Mouse (Mus musculus): ENCODE results near the gene Anks1. TPM values are rescaled to one million over a fixed set of nuclear protein-coding genes. Genes with fewer than 3 reads are reported as not detected.
"Not testable (repeated sequence)": the region's sequence is repeated elsewhere in the genome, so short reads cannot be mapped to it uniquely, and the experiment has no call there.

Gene Anks1
- polyA plus RNA-seq, 1 experiment: 45.2 TPM

DNA sequence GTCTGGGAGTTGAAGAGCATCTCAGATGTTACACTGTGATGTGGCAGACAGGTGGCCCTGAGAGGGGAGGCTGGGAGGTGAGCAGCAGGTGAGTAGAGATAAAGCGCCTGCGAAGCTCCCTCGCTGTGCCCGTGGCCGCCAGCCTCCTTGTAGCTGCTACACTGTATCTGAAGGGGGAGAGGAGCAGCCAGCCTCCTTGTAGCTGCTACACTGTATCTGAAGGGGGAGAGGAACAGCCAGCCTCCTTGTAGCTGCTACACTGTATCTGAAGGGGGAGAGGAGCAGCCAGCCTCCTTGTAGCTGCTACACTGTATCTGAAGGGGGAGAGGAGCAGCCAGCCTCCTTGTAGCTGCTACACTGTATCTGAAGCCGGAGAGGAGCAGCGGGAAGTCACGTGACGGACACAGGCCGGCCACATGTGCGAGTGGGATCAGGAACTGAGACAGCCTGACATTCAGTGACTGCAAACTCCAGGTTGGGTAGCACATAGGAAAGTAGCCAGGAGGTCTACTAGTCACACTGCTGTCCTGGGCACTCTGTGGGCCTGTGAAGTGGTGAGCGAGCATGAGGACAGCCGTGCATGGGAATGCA, 90.7 kb downstream of the Anks1 start:
- DNase-seq (ENCODE audit: low spot score): not testable (repeated sequence)

DNA sequence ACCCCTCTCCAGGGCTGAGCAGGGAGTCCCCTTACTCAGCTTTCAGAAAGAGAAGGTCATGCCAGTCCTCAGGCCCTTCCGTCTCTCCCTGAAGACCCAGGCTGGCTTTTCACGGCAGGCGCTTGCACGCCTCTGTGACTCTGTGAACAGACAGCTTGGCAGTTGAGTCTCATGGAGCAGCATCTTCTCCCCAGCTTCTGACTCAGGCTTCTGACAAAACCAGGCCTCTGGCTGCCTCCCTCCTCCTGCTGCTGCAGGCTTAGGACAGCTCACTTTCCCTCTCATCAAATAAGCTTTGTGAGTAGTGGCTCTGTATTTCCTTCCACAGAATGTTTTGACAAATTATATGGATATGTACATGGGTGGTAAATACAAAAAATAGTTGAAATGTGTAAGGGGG, 91.3 kb downstream of the Anks1 start:
- DNase-seq (ENCODE audit: low spot score): no peak

DNA sequence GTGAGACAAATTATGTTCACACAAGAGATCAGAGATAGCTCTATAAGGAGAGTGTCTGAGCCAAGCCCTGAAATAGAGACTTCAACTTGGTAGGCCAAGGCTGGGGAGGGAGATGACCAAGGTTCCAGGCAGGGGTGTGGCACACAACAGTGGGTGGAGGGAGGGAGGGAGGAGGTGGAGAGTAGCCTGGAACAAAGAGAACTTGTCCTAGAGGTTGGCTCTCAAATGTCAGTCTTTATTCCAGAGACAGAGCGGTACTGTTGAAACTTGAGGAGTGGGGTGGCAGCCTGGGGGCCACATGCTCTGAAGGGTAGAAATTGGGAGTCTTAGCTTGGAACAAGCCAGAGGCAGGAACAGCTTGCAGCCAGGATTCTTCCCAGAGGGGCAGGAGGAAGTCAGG, 91.7 kb downstream of the Anks1 start:
- DNase-seq (ENCODE audit: low spot score): no peak

DNA sequence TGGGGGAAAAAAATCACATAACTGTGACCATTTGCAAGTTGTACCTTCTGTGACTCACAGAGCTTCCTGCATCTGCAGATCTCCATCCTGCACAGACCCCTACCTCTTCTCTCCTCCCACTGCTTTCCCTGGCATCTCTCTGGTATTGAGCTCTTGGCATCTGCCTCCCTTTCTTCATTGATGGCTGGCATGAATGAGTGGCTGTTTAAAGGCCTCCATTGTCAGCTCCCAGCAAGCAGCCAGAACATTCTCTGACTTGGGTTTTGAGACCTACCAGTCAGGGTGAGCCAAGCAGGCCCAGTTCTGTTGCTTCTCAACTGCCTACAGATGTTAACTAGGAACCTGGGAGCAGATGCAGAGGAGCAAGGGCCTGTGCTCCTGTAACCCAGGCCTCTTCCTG, 96.3 kb downstream of the Anks1 start:
- DNase-seq (ENCODE audit: low spot score): no peak

DNA sequence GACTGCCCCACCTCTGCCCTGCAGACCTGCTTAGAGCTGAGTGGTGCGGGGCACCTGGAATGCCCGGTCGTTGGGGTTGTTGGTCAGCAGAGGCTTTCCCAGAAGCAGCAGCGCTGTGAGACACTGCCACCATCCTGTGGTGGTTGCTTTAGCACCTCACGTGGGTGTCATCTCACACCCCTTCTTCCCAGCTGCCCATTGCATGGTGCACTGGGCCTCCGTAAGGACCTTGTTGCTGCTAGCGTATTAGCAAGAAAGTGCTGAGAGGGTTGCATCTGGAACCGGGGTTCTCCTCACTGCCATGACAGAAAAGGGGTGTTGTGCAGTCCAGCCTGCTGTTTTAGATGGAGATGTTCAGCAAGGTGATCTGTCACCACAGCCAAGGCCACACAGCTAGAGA, 97.1 kb downstream of the Anks1 start:
- DNase-seq (ENCODE audit: low spot score): no peak

DNA sequence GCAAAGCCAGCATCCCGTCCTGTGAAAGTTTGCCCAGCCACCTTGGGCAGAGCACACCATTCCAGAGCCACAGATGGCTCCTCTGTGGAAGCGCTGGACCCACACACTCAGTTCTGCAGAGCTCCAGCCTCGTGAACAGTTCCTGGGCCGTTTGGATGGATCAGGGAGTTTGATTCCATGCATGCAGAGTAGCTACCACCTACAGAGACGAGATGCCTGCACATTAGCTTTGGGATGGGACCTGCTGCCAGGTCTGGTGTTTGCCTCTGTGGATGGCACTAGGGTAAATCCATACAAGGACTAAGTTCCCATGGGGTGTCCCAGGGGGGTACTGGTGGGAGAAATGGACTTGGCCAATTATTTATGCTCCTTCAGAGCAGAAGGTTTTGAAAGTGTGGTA, 97.5 kb downstream of the Anks1 start:
- no peak for DNase-seq (ENCODE audit: low spot score)

DNA sequence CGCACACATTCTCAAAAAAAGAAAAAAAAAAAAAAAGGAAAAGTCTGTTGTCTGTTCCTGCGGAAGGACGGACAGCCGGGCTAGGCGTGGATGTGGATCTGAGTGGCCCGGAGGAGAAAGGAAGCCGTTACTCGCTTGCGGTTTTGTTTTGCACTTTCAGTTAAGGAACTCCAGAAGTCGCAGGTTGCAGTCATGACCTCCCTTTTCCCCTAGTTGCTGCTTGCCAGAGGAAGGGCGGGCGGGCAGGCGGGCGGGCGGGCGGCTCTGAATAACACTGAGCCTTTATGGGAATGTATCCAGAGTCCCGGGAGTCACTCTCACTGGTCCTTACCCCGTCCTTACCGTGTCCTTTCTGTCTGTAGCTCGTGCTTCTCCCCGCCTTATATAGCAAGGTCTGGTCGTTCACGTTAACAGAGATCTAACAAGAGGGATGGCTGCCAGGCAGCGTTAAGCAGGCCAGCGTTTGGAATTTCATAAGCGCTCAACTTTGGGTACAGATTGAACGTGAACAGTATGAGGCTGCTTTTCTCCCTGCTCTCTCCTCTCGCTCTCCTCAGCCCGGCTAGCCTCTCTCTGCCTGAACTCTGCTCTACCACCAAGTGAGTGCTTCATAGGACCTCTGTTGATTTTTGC, 98.2 kb downstream of the Anks1 start:
- DNase-seq (ENCODE audit: low spot score): no peak

DNA sequence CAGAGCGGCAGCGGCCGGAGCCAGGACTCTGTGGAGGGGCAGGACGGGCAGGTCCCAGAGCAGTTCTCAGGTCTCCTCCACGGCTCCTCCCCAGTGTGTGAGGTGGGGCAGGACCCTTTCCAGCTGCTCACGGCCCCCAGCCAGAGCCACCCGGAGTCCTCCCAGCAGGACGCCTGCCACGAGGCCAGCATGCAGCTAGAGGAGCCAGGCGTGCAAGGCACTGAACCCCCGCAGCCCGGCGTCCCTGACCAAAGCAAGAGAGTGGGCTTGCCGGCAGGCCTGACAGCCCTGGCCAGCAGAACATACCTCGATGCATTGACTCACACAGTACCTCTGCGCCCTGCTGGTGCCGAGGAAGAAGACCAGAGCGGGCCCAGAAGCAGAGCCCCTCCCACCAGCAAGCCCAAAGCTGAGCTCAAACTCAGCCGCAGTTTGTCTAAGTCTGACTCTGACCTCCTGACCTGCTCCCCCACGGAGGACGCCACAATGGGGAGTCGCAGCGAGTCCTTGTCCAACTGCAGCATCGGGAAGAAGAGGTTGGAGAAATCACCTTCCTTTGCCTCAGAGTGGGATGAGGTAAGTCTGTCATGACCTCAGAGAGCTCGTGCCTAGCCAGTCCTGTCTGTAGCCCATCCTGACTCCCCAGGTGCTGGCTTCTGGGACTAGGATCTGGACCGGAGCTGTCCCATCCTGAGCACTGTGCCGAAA, 98.9 kb downstream of the Anks1 start:
- DNase-seq (ENCODE audit: low spot score): no peak

DNA sequence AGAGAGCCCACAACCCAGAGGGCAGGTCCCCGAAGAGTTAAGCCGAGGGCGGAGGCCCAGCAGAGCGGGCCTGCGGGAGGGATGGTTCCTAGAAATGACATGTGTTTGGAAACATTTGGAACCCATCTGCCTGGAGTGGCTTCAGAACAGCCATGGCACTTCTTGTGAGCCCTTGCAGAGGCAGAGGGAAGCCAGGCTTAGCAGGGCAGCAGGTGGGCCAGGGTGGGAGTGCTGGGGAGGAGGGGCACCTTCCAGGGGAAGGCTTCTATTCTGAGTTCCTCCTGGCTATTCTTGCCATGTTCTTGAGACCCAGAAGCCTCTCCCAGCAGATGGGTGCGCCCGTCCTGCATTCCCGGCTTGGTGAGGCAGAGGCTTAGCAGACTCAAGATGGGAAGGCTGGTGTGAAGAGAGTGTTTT, 99.5 kb downstream of the Anks1 start:
- no peak for DNase-seq (ENCODE audit: low spot score)

DNA sequence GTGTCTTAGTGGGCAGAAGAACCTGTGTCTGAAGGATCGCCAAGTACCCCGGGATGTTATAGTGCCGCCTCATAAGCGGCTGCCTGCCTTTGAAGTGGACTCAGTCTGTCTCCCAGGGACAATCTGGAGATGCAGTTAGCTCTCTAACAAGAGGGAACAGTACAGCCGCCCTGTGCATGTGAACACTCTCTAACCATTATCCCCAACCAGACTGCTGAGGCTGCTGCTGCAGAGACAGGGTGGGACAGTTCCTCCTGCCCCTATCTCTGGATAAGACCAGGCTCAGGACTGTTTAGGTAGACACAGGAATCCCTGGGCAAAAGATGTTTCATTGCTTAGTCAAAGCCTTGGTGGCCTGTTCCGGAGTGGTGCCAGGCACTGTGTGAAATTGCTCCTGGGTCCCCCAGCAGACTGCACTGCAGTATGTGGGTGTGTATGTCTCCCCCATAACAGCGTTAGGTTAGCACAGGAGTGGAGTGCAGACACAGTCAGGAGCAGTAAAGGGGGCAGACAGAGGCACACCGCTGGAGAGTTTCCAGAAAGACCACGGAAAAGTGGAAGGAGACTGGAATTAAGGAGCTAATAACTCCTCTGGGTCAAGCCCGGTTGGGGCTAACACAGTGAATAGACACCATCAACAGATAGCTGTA, 100.1 kb downstream of the Anks1 start:
- DNase-seq (ENCODE audit: low spot score): no peak

DNA sequence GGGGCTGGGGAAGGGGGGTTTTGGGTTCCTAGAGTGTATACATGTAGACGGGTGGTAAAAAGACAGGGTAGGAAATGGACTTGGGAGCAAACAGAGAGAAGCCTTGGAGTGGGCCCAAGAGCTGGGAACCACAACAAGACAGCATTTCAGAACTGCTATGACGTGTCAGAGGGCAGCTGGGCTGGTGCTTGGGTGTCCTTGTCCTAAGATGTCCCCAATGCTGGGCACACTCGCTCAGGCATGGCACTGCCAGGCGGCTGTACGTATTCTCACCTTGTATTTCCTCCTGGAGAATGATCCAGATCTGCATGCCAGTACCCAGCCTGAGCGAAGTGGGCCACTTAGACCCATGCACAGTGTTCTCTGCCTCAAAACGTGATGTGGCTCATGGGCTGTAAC, 100.6 kb downstream of the Anks1 start:
- DNase-seq (ENCODE audit: low spot score): no peak

DNA sequence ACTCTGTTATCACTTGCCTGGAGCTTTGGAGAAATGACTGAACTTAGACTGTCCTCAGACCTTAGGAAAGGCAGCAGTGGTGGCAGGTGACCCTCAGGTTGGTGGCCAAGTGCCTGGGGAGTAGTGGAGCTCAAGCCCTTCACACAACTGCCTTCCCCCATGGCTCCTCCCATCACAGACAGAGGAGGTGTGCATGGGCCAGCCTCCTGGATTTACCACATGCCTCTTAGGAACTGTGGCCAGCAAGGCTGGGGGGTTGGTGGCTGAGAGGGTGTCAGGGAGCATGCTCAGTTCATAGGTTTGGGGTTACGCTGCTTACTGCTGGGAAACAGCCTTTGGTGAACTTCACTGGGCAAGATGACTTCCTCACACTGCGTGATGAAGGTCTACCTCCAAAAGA, 101.8 kb downstream of the Anks1 start:
- DNase-seq (ENCODE audit: low spot score): no peak

DNA sequence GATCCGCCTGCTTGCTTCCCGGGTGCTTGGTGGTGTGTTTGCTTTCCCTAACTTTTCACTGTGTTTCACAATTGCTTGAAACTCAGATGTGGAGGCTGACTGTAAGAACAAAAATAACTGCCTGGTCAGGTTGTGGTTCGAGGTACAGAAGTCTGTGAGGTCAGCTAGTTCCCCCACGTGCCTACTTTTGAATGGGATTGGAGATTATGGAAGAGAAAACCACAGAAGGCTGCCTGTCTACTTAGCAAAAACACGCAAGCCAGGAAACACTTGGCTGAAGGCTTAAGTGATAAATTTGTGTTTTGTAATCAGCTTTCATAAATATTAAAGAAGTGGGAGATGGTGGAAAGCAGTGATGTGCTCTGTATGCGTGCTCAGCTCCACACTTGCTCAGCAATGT, 103.7 kb downstream of the Anks1 start:
- no peak for DNase-seq (ENCODE audit: low spot score)

DNA sequence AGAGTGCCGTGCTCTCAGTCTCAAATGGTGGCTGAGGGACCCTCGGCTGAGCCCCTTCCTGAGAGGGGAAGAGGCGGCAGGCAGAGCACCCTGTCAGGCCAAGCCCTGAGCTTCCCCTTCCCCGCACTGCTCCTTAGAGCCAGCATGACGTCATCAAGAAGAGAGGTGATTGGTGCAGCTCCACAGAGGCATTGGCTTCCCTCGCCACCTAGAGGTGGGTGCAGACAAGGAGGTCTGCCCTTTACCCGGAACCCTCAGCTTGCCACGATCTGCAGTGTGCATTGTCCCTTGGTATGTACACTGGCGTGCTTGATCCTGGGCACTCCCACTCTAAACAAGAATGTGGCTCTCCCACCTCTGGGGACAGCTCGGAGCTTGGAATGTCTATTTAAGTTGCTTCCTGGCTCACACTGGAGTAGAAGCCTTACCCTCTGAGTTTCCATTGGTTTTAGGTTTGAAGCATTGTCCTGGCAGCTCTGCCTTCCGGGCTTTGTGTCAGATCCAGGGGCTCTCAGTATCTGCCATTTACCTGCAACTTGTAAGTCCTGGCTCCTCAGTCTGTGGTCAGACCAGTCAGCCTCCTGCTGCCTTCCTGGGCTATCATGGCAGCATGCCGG, 104.3 kb downstream of the Anks1 start:
- DNase-seq (ENCODE audit: low spot score): no peak

DNA sequence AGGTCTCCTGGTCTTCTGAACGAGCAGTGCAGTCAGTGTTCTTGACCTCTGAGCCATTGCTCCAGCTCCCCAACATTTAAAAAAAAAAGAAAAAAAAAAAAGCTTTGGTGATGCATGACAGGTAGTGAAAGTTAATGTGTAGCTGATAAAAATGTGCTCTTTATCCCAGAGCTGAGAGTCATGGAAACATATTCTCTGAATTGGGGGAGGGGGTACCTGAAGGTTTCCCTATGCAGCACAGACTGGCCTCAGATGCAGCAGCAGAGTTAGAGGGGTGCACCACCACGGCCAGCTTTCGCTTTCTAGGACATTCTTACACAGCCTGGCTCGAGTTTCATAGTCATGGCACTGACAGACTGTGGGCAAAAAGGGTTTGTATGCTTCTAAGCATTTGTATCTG, 105.3 kb downstream of the Anks1 start:
- no peak for DNase-seq (ENCODE audit: low spot score)

DNA sequence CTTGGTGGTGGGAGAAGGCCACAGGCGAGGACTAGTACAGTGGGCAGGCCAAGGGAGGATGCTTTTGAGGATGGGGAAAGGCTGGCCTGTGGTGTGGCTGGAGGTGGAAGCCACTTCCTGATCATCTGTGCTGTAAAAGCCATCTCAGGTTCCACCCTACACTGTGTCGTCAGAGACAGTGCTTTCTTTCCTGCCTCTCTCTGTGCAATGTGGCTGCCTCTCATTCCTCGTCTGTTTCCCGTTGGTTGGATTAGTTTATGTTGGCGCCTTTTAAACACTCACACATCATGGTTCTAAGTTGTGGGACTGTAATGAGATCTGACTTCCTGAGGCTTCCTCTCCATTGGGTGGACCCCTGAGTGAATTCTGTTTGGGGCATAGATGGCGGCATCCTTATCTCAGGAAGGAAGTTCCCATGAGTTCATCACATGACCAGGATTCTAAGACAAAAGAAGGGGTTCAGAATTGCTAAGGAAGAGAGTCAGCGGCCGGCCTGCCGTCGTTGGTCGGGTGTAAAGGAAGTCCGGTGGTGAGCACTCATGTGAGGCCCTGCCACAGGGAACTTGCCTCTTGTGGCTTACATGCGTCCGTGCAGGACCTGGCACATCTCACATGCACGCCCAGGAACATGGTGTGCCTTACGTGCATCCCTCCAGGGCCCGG, 106.1 kb downstream of the Anks1 start:
- DNase-seq (ENCODE audit: low spot score): no peak

DNA sequence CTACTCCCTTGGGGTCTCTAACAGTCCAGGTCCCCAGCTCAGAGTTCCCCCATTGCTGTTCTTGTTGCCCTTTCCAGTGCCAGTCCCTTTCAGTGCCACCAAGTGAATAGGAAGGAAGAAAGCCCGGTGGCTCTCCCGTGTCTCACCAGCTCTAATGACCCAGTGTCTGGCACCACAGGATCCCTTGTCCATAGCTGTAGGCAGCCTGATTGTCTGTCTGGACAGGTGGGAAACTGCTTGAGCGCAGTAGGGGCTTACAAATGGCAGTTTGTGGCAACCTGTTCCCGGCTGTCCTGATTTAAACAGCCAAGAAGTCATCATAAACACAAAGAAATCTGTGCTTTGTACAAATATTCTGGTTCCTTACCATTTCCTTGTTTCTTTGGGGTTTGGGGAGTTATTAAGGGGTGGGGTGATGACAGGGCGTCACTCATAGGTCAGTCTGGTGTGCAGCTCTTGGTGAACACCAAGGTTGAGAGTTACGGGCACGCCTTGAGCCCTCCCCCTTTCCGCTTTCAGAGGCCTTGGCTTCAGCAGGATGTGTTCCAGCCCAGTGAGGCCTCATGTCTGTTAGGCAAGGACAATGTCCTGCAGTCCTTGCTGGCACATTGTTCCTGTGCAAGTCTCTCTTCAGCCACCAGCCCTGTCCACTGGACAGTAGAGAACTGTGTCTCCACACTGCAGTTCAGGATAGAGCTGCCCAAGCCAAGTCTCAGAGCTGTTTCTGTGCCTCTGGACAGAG, 107.1 kb downstream of the Anks1 start:
- no peak for DNase-seq (ENCODE audit: low spot score)

DNA sequence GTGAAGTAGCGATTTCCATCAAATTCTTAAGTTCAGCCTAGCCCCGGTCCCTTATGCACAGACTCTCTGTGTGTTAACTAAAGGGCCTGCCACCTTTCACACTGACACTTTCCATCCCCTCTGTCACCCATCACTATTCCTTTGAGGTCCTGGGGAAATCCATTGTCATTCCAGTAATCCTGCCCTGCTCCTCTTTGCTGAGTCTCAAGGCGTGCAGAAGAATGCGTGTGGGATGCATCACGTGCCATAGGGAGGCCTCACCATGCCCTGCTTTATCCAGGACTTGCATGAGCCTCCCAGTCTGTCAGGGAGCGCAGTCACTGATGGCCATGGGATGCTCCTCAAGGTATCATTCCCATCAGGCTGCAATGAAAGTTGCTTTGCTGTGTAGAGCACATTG, 109.2 kb downstream of the Anks1 start:
- no peak for DNase-seq (ENCODE audit: low spot score)

DNA sequence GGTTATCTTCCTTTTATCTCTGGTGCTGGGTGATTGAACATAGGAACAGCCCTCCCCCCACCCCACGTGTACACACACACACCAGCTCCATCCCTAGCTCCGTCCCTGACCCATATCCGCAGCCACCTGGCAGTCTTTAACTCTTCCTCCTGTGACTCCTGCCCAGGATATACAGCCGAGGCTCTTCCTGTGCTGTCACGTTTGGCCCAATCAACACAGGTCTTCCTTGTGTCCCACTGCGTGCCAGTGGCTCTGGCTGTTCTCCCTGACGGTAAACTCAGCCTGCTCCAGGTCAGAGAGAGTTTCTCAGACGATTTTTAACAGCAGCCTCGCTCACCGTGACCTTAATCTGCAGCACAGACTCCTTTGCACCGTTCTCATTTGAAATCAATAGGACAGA, 109.7 kb downstream of the Anks1 start:
- DNase-seq (ENCODE audit: low spot score): no peak

DNA sequence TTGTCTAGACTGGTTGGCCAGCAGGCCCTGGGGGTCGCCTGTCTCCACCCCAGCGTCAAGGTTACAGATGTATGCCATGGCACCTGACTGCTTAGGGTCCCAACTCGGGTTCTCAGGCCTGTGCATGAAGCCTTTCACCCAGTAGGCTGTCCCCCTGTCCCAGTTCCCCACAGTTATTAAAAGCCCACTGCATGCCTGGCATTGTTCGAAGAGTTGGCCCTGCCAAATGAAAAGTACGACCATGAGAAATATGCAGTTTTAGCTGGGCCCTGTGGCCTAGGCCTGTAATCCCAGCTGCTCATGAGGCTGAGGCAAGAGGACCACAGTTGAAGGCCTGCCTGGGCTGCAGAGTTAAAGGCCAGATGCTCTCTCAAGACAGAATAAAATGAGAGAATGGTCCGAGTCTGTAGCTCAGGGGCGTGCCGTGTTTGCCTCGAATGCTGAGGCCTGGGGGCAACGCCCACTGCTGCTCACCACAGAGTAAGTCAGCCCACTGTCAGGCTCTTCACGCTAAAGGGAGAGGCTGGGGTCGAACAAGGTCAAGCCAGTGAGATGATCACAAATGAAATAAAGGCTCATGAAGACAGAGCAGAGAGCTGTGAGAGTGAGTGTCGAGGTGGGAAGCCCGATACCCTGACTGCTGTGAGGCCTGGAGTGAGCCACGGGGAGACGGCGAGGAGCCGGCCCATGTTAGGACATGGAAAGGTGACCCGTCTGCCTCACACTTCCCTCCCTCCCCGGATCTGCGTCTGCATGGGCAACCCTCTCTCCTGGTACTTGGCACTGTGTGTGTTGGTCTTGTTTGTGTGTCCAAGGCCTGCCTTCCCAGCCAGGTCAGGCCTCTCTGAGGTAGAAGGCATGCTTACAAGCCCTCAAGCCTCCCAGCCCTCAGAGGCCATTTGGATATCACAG, 110.9 kb downstream of the Anks1 start:
- no peak for DNase-seq (ENCODE audit: low spot score)

All from urinary bladder, adult 2 months (tissue).